Mouse (Mus musculus) liver, embryonic 11.5 days (tissue): ENCODE data around the gene Syngr2. TPM values are rescaled to one million over a fixed set of nuclear protein-coding genes. Genes with fewer than 3 reads are reported as not detected.
A peak's percentile ranks its signal among the peaks of the same experiment; 100 is the strongest.

Experiments used
- ATAC-seq: fragments of 200-750 bp; cut with Nextera tagmentation; replicated peaks from 2 replicates; pipeline ENCODE4 v1.8.0; 2017; ENCODE audit warnings: moderate number of reproducible peaks, mild to moderate bottlenecking, moderate TSS enrichment, moderate library complexity; ENCODE audit not compliant: low FRiP score
- DNase-seq: peaks from one replicate; pipeline ENCODE4 v3.0.0-alpha.2; 2017; ENCODE audit warnings: low spot score
- H3K27ac ChIP-seq: fragments of 300-500 bp; sonication (generic); 2 replicates; pipeline ENCODE4 v1.5.1; 2014; ENCODE audit warnings: mild to moderate bottlenecking, low read depth, low read length, control low read depth
- H3K27me3 ChIP-seq: fragments of 300-500 bp; sonication (generic); replicated peaks from 2 replicates; pipeline ENCODE4 v1.6.1; 2014; ENCODE audit warnings: low read length, mixed read lengths; ENCODE audit not compliant: control insufficient read depth, insufficient read depth
- H3K36me3 ChIP-seq: fragments of 300-500 bp; sonication (generic); 2 replicates; pipeline ENCODE4 v1.6.1; 2014; ENCODE audit warnings: mild to moderate bottlenecking, low read length, moderate library complexity, mixed read lengths; ENCODE audit not compliant: control insufficient read depth, insufficient read depth
- H3K4me1 ChIP-seq: fragments of 300-500 bp; sonication (generic); replicated peaks from 2 replicates; pipeline ENCODE4 v1.6.1; 2014; ENCODE audit warnings: low read length, mixed read lengths; ENCODE audit not compliant: control insufficient read depth, insufficient read depth
- H3K4me2 ChIP-seq: fragments of 300-500 bp; sonication (generic); 2 replicates; pipeline ENCODE4 v1.6.1; 2014; ENCODE audit warnings: mild to moderate bottlenecking, control low read depth, moderate library complexity
- H3K4me3 ChIP-seq: fragments of 300-500 bp; sonication (generic); 2 replicates; pipeline ENCODE4 v1.5.1; 2014; ENCODE audit warnings: low read depth, low read length, control low read depth
- H3K9ac ChIP-seq: fragments of 300-500 bp; sonication (generic); 2 replicates; pipeline ENCODE4 v1.6.1; 2014; ENCODE audit warnings: low read depth, low read length, control low read depth
- H3K9me3 ChIP-seq: fragments of 300-500 bp; sonication (generic); 2 replicates; pipeline ENCODE4 v1.6.1; 2016; ENCODE audit warnings: low read length, inconsistent platforms, mixed read lengths; ENCODE audit not compliant: control insufficient read depth
- WGBS: fragments of 180-500 bp; shearing (Covaris S2); extraction: QIAGEN DNeasy Blood & Tissue Kit; methylation state at CpG from one replicate; pipeline ENCODE4 v1.1.7; 2014; 5-methylcytosine and 5-hydroxymethylcytosine counted together
- polyA plus RNA-seq: library from polyadenylated mRNA; unstranded; fragments of >200 nt; fragmentation: Nextera tagmentation; extraction: Ambion mirVana; gene quantifications from 2 replicates; pipeline ENCODE4 v1.2.1, GENCODE M21; 2014

The Syngr2 gene
- polyA plus RNA-seq, 1 experiment from 2014 or later, result 92.1 TPM

- Histone ChIP-seq H3K9ac (peak overlapping the region; percentile 23; the same call in 1 of the 2 replicates), H3K4me1 (peaks cover 38% of the 10 kb centered on the region), H3K27me3 (no peaks in the 10 kb centered on the region), H3K4me3 (no peak overlapping the region), H3K4me2 (peak overlapping the region; percentile 47), H3K27ac (peak overlapping the region; percentile 91), H3K36me3 (no peaks in the 10 kb centered on the region), H3K9me3 (no peaks in the 10 kb centered on the region)
- ATAC-seq (no peak; the same call in 1 of the 2 replicates), DNase-seq (no peak)
- 73% methylated on average over 1 of the region's 1 CpGs for WGBS
Measured at GRCm38 (mm10) chr11:117839021-117839420, 29.6 kb downstream of the Syngr2 start.

- H3K27ac ChIP-seq, result no peak overlapping the region
- ATAC-seq (no peak), DNase-seq (no peak)
- no peaks in the 10 kb centered on the region for H3K9me3 ChIP-seq
- no peaks in the 10 kb centered on the region for H3K36me3 ChIP-seq
- no peak overlapping the region for H3K9ac ChIP-seq
- WGBS, result 56% methylated on average over 1 of the region's 1 CpGs
- no peak overlapping the region for H3K4me3 ChIP-seq
- peaks cover 37% of the 10 kb centered on the region for H3K4me1 ChIP-seq
- H3K27me3 ChIP-seq, result no peaks in the 10 kb centered on the region
- H3K4me2 ChIP-seq, result no peak overlapping the region
Measured at GRCm38 (mm10) chr11:117840910-117841309, 31.4 kb downstream of the Syngr2 start.

GRCm38 (mm10) chr11:117843434-117843833, 34.0 kb downstream of the Syngr2 start:
- Histone ChIP-seq H3K9ac (no peak overlapping the region), H3K36me3 (no peaks in the 10 kb centered on the region), H3K4me1 (peaks cover 38% of the 10 kb centered on the region), H3K27ac (no peak overlapping the region), H3K4me3 (no peak overlapping the region), H3K4me2 (no peak overlapping the region), H3K9me3 (no peaks in the 10 kb centered on the region), H3K27me3 (no peaks in the 10 kb centered on the region)
- DNase-seq, result no peak
- 75% methylated on average over 2 of the region's 2 CpGs for WGBS
- no peak for ATAC-seq

GRCm38 (mm10) chr11:117844997-117845396, 35.5 kb downstream of the Syngr2 start:
- Histone ChIP-seq H3K4me3 (no peak overlapping the region), H3K27me3 (no peaks in the 10 kb centered on the region), H3K9me3 (no peaks in the 10 kb centered on the region), H3K4me2 (no peak overlapping the region), H3K36me3 (no peaks in the 10 kb centered on the region), H3K9ac (no peak overlapping the region), H3K27ac (0 out of 2 replicates have a peak overlapping the region, but pooled peaks have one; percentile 11), H3K4me1 (peaks cover 26% of the 10 kb centered on the region)
- DNase-seq (no peak), ATAC-seq (no peak)
- 56% methylated on average over 2 of the region's 2 CpGs for WGBS

- DNase-seq, result no peak
- H3K9me3 ChIP-seq, result no peaks in the 10 kb centered on the region
- no peaks in the 10 kb centered on the region for H3K27me3 ChIP-seq
- no peaks in the 10 kb centered on the region for H3K36me3 ChIP-seq
- no peak overlapping the region for H3K4me2 ChIP-seq
- H3K4me3 ChIP-seq, result no peak overlapping the region
- WGBS, result 74% methylated on average over 2 of the region's 2 CpGs
- H3K4me1 ChIP-seq, result peaks cover 27% of the 10 kb centered on the region
- 0 out of 2 replicates have a peak overlapping the region, but pooled peaks have one; percentile 4 for H3K27ac ChIP-seq
- ATAC-seq, result no peak
- H3K9ac ChIP-seq, result no peak overlapping the region
Measured at GRCm38 (mm10) chr11:117845651-117846050, 36.2 kb downstream of the Syngr2 start.

- ATAC-seq (no peak), DNase-seq (no peak)
- peak overlapping the region; percentile 49; the same call in 1 of the 2 replicates for H3K27ac ChIP-seq
- H3K4me1 ChIP-seq, result peaks cover 23% of the 10 kb centered on the region
- no peak overlapping the region for H3K4me3 ChIP-seq
- no peaks in the 10 kb centered on the region for H3K27me3 ChIP-seq
- peaks cover 1% of the 10 kb centered on the region; the same call in 1 of the 2 replicates for H3K36me3 ChIP-seq
- H3K4me2 ChIP-seq, result no peak overlapping the region
- H3K9ac ChIP-seq, result no peak overlapping the region
- H3K9me3 ChIP-seq, result no peaks in the 10 kb centered on the region
- 49% methylated on average over 5 of the region's 5 CpGs for WGBS
Measured at GRCm38 (mm10) chr11:117846640-117847039, 37.2 kb downstream of the Syngr2 start.

GRCm38 (mm10) chr11:117847593-117848215, 38.2 kb downstream of the Syngr2 start:
- H3K4me1 ChIP-seq, result peaks cover 23% of the 10 kb centered on the region
- H3K36me3 ChIP-seq, result peaks cover 10% of the 10 kb centered on the region
- peak overlapping the region; percentile 70 for H3K4me2 ChIP-seq
- peak overlapping the region; percentile 92 for H3K27ac ChIP-seq
- H3K9ac ChIP-seq, result peak overlapping the region; percentile 84; the same call in 1 of the 2 replicates
- WGBS, result 75% methylated on average over 7 of the region's 7 CpGs
- H3K27me3 ChIP-seq, result no peaks in the 10 kb centered on the region
- no peak for DNase-seq
- H3K4me3 ChIP-seq, result peak overlapping the region; percentile 86; the same call in 1 of the 2 replicates
- ATAC-seq, result no peak
- H3K9me3 ChIP-seq, result no peaks in the 10 kb centered on the region

GRCm38 (mm10) chr11:117848271-117848984, 39.0 kb downstream of the Syngr2 start:
- peak overlapping the region; percentile 70 for H3K4me2 ChIP-seq
- DNase-seq (no peak), ATAC-seq (peak; percentile 54)
- peak overlapping the region; percentile 86 for H3K4me3 ChIP-seq
- WGBS, result 10% methylated on average over 19 of the region's 19 CpGs
- H3K27ac ChIP-seq, result peak overlapping the region; percentile 92
- H3K9me3 ChIP-seq, result no peaks in the 10 kb centered on the region
- H3K4me1 ChIP-seq, result peaks cover 23% of the 10 kb centered on the region
- peak overlapping the region; percentile 84 for H3K9ac ChIP-seq
- H3K27me3 ChIP-seq, result no peaks in the 10 kb centered on the region
- H3K36me3 ChIP-seq, result peaks cover 17% of the 10 kb centered on the region
